Mouse (Mus musculus) embryonic fibroblast, embryonic 13.5 days (primary cell): ENCODE data around the gene Sar1b.

Source experiments
- CTCF ChIP-seq: IDR thresholded peaks from 2 replicates; pipeline ENCODE4 v1.5.1; 2011; ENCODE audit warnings: mild to moderate bottlenecking, control low read depth, low read length, moderate library complexity, borderline replicate concordance; ENCODE audit not compliant: insufficient read depth
- POLR2A ChIP-seq: IDR thresholded peaks from 2 replicates; pipeline ENCODE4 v1.6.1; 2011; ENCODE audit warnings: low read depth, mild to moderate bottlenecking, control low read depth, low read length, moderate library complexity

- TF ChIP-seq CTCF (no peak), POLR2A (no peak)
Measured at GRCm38 (mm10) chr11:51738651-51739403, 24.7 kb upstream of the Sar1b start.
